7 mouse cellular contexts compared by ENCODE assay signal in the genomic region with DNA sequence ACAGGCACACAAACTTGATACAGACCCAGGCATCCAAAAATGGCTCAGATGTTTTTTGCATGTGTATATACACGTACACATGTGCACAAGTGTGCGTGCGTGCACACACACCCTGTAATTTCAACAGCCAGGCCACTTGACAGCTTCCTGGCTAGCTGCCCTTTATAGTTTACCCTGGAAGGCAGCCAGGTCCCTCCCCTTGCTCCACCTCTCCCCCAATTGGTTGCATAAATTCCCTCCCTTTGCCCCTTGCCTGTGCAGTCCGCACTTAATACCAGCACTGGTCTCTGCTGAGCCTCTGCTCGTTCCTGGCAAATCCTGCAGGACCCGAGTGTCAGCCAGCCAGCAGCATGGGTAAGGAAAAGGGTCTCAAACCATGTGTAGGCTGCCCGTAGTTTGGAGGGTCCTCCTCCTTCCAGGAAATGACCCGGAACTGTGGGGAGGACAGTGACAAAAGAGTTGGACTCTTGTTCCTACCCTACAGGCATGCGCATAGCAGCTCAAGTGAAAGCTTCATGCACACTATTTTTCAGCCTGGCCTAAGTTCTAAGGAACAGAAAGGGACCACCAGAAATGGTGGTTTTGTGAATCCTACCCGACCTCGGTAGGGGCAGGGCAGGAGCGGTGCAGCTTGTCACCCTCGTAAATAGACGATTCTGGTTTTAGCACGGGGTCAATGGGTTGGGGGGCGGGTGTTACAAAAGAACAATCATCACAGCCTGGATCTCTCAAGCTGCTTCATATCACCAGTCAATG. TPM values are rescaled to one million over a fixed set of nuclear protein-coding genes. Genes with fewer than 3 reads are reported as not detected.
DNase-seq lines count a peak whose midpoint lies in the region; ATAC-seq and TF ChIP-seq lines count a peak whose summit lies in the region.

A gene (plus strand): TSS at position 248 of the 756 bp plus-strand sequence.

- H3K9me3 ChIP-seq in embryonic facial prominence, embryonic 15.5 days (replicated peaks) = no peaks in the 10 kb centered on the region
- H3K9me3 ChIP-seq in limb, embryonic 10.5 days (replicated peaks) = no peaks in the 10 kb centered on the region
- H3K9me3 ChIP-seq in midbrain, embryonic 10.5 days (replicated peaks) = no peaks in the 10 kb centered on the region

- H3K4me1 ChIP-seq in bone marrow, adult 2 months (ENCODE audit: control insufficient read depth, insufficient read depth, low read length) = peaks cover 4% of the 10 kb centered on the region; the same call in 1 of the 2 replicates
- H3K4me1 ChIP-seq in embryonic facial prominence, embryonic 15.5 days = peaks cover 11% of the 10 kb centered on the region
- peaks cover 33% of the 10 kb centered on the region for H3K4me1 ChIP-seq in kidney, adult 2 months (ENCODE audit: control insufficient read depth, insufficient read depth, low read length)
- peaks cover 16% of the 10 kb centered on the region for H3K4me1 ChIP-seq in limb, embryonic 10.5 days
- H3K4me1 ChIP-seq in midbrain, embryonic 10.5 days = peaks cover 13% of the 10 kb centered on the region

- peak; percentile 95 for DNase-seq in heart, adult 18-20 months
- DNase-seq in kidney, adult 2 months = peak; percentile 97
- peak; percentile 66 for DNase-seq in limb, embryonic 10.5 days (ENCODE audit: low spot score)
- peak; percentile 33 for DNase-seq in midbrain, embryonic 10.5 days (ENCODE audit: low spot score)
- peak; percentile 51 for DNase-seq in right cerebral cortex, postnatal 4 days

- peak within 1 kb of the TSS; percentile 50 for H3K4me3 ChIP-seq in bone marrow, adult 2 months (replicated peaks; ENCODE audit: control insufficient read depth, low read depth, low read length)
- H3K4me3 ChIP-seq in embryonic facial prominence, embryonic 15.5 days (replicated peaks) = peak within 1 kb of the TSS; percentile 37
- H3K4me3 ChIP-seq in kidney, adult 2 months (ENCODE audit: insufficient read depth, low read depth, low read length) = peak within 1 kb of the TSS; percentile 84
- peak within 1 kb of the TSS; percentile 29 for H3K4me3 ChIP-seq in limb, embryonic 10.5 days
- peak within 1 kb of the TSS; percentile 24; the same call in 1 of the 2 replicates for H3K4me3 ChIP-seq in midbrain, embryonic 10.5 days

- no peaks in the 10 kb centered on the region for H3K36me3 ChIP-seq in embryonic facial prominence, embryonic 15.5 days
- H3K36me3 ChIP-seq in kidney, adult 2 months (ENCODE audit: control insufficient read depth, insufficient read depth, low read length) = no peaks in the 10 kb centered on the region; the same call in 1 of the 2 replicates
- H3K36me3 ChIP-seq in limb, embryonic 10.5 days = no peaks in the 10 kb centered on the region
- no peaks in the 10 kb centered on the region for H3K36me3 ChIP-seq in midbrain, embryonic 10.5 days

- no peak within 1 kb of the TSS for H3K9ac ChIP-seq in embryonic facial prominence, embryonic 15.5 days

- peak; percentile 78 for ATAC-seq in embryonic facial prominence, embryonic 15.5 days (ENCODE audit: insufficient number of reproducible peaks, low FRiP score, low TSS enrichment, low read depth)

- H3K27ac ChIP-seq in bone marrow, adult 2 months (ENCODE audit: control insufficient read depth, insufficient read depth, low read depth, low read length, poor library complexity) = peak within 1 kb of the TSS; percentile 56
- H3K27ac ChIP-seq in embryonic facial prominence, embryonic 15.5 days (replicated peaks) = peak within 1 kb of the TSS; percentile 85
- H3K27ac ChIP-seq in kidney, adult 2 months (ENCODE audit: insufficient read depth, low read depth, low read length) = peak within 1 kb of the TSS; percentile 99
- peak within 1 kb of the TSS; percentile 50 for H3K27ac ChIP-seq in limb, embryonic 10.5 days
- peak within 1 kb of the TSS; percentile 49 for H3K27ac ChIP-seq in midbrain, embryonic 10.5 days (replicated peaks)

- no peak for TF ChIP-seq CTCF in bone marrow, adult 2 months (IDR thresholded peaks at IDR 0.05; ENCODE audit: control insufficient read depth, insufficient read depth, low read length)
- no peak for TF ChIP-seq CTCF in kidney, adult 2 months (conservative IDR thresholded peaks at IDR 0.05; ENCODE audit: insufficient read depth, insufficient read length, low read depth, low read length)

- H3K4me2 ChIP-seq in embryonic facial prominence, embryonic 15.5 days (replicated peaks) = peak within 1 kb of the TSS; percentile 49

- TF ChIP-seq POLR2A in bone marrow, adult 2 months (IDR thresholded peaks at IDR 0.05; ENCODE audit: borderline replicate concordance, control insufficient read depth, low read depth, low read length) = peak; percentile 48; the same call in 1 of the 2 replicates
- TF ChIP-seq POLR2A in kidney, adult 2 months (IDR thresholded peaks at IDR 0.05; ENCODE audit: low read depth, low read length) = peak; percentile 96

- 1% methylated on average over 16 of the region's 16 CpGs for WGBS in bone marrow, adult 2 months
- 23% methylated on average over 16 of the region's 16 CpGs for WGBS in embryonic facial prominence, embryonic 15.5 days
- 2% methylated on average over 16 of the region's 16 CpGs for WGBS in kidney, adult 2 months
- whole genome bisulfite sequencing in limb, embryonic 10.5 days = 31% methylated on average over 16 of the region's 16 CpGs
- WGBS in midbrain, embryonic 10.5 days = 48% methylated on average over 16 of the region's 16 CpGs

- H3K27me3 ChIP-seq in embryonic facial prominence, embryonic 15.5 days = no peaks in the 10 kb centered on the region
- no peaks in the 10 kb centered on the region for H3K27me3 ChIP-seq in kidney, adult 2 months (replicated peaks; ENCODE audit: control insufficient read depth, insufficient read depth, low read length)
- H3K27me3 ChIP-seq in limb, embryonic 10.5 days (ENCODE audit: low read depth, poor library complexity, severe bottlenecking) = no peaks in the 10 kb centered on the region
- no peaks in the 10 kb centered on the region for H3K27me3 ChIP-seq in midbrain, embryonic 10.5 days (ENCODE audit: low read depth, poor library complexity, severe bottlenecking)

RNA-seq across cellular contexts. Expression of the gene that starts here (rescaled TPM):
- 30.8 and 35.6 TPM in 2 replicates for polyA plus RNA-seq in bone marrow, adult 2 months (2011; ENCODE audit: insufficient read depth, insufficient read length, low replicate concordance, missing spikeins)
- polyA plus RNA-seq in embryonic facial prominence, embryonic 15.5 days (2015; fragmentation: Nextera tagmentation; extraction: Ambion mirVana) = 51.5 and 61.5 TPM in 2 replicates
- 100 to 1,000 TPM in 1 of 2 experiments, 10 to 100 TPM in 1; 97.9 to 127 TPM for total RNA-seq in heart, adult 18-20 months (2021)
- polyA plus RNA-seq in kidney, adult 2 months (2012; rRNA removed) = 785 and 803 TPM in 2 replicates
- polyA plus RNA-seq in limb, embryonic 10.5 days (2016; fragmentation: Nextera tagmentation; extraction: Ambion mirVana) = 8.5 and 12.5 TPM in 2 replicates
- 4.1 and 4.2 TPM in 2 replicates for polyA plus RNA-seq in midbrain, embryonic 10.5 days (2016; fragmentation: Nextera tagmentation; extraction: Ambion mirVana)

Comparison
In these comparisons a context has a peak if more than half of its experiments do, and no peak if none do; other contexts are left out.
1. Peak in every context shown above with its lines: DNase-seq, ATAC-seq, H3K4me3 ChIP-seq and H3K27ac ChIP-seq.
2. RNA of the gene that starts here (polyA plus RNA-seq): 785 to 803 TPM in kidney, adult 2 months; 51.5 to 61.5 TPM in embryonic facial prominence, embryonic 15.5 days, 30.8 to 35.6 TPM in bone marrow, adult 2 months, 8.5 to 12.5 TPM in limb, embryonic 10.5 days and 4.1 to 4.2 TPM in midbrain, embryonic 10.5 days; every median in the first group is over 10 times any median in the second.
3. H3K27ac ChIP-seq: peak in every context shown above with its lines; median percentile 99 in kidney, adult 2 months; 85 in embryonic facial prominence, embryonic 15.5 days; 56 in bone marrow, adult 2 months; 50 in limb, embryonic 10.5 days; 49 in midbrain, embryonic 10.5 days.
4. H3K4me3 ChIP-seq: peak in every context shown above with its lines; median percentile 84 in kidney, adult 2 months; 50 in bone marrow, adult 2 months; 37 in embryonic facial prominence, embryonic 15.5 days; 29 in limb, embryonic 10.5 days; 24 in midbrain, embryonic 10.5 days.
5. DNase-seq: peak in every context shown above with its lines; median percentile 97 in kidney, adult 2 months; 95 in heart, adult 18-20 months; 66 in limb, embryonic 10.5 days; 51 in right cerebral cortex, postnatal 4 days; 33 in midbrain, embryonic 10.5 days.